Mouse (Mus musculus) stomach, postnatal 0 days (tissue): ENCODE data around the gene Sycn. TPM values are rescaled to one million over a fixed set of nuclear protein-coding genes. Genes with fewer than 3 reads are reported as not detected.

Experiments used
- ATAC-seq: fragments of 200-750 bp; cut with Nextera tagmentation; 2 replicates; pipeline ENCODE4 v1.8.0; 2017; ENCODE audit not compliant: low FRiP score, low TSS enrichment
- DNase-seq: peaks from one replicate; pipeline ENCODE4 v3.0.0-alpha.2; 2016; ENCODE audit warnings: low spot score
- H3K27ac ChIP-seq: fragments of 300-500 bp; sonication (generic); replicated peaks from 2 replicates; pipeline ENCODE4 v1.5.1; 2014; ENCODE audit warnings: mild to moderate bottlenecking, control low read depth
- H3K27me3 ChIP-seq: fragments of 300-500 bp; sonication (generic); 2 replicates; pipeline ENCODE4 v1.6.1; 2014; ENCODE audit warnings: low read length; ENCODE audit not compliant: control insufficient read depth, insufficient read depth
- H3K36me3 ChIP-seq: fragments of 300-500 bp; sonication (generic); 2 replicates; pipeline ENCODE4 v1.6.1; 2014; ENCODE audit warnings: low read length, mixed read lengths; ENCODE audit not compliant: control insufficient read depth, insufficient read depth
- H3K4me1 ChIP-seq: fragments of 300-500 bp; sonication (generic); replicated peaks from 2 replicates; pipeline ENCODE4 v1.6.1; 2014; ENCODE audit warnings: antibody characterized with exemption; ENCODE audit not compliant: control insufficient read depth, insufficient read depth
- H3K4me2 ChIP-seq: fragments of 300-500 bp; sonication (generic); replicated peaks from 2 replicates; pipeline ENCODE4 v1.6.1; 2014; ENCODE audit warnings: low read depth, mild to moderate bottlenecking, control low read depth, moderate library complexity
- H3K4me3 ChIP-seq: fragments of 300-500 bp; sonication (generic); 2 replicates; pipeline ENCODE4 v1.5.1; 2014; ENCODE audit warnings: low read depth, low read length, control low read depth
- H3K9ac ChIP-seq: fragments of 300-500 bp; sonication (generic); 2 replicates; pipeline ENCODE4 v1.6.1; 2014; ENCODE audit warnings: mild to moderate bottlenecking, low read length, control low read depth, mixed read lengths
- H3K9me3 ChIP-seq: fragments of 300-500 bp; sonication (generic); 2 replicates; pipeline ENCODE4 v1.6.1; 2016; ENCODE audit warnings: low read length; ENCODE audit not compliant: control insufficient read depth
- CTCF ChIP-seq: IDR thresholded peaks from 2 replicates; pipeline ENCODE4 v1.5.1; 2016; ENCODE audit warnings: antibody characterized with exemption, low read depth, mild to moderate bottlenecking, moderate library complexity
- EP300 ChIP-seq: optimal IDR thresholded peaks from 2 replicates; pipeline ENCODE3; 2016; ENCODE audit warnings: antibody characterized with exemption
- WGBS: fragments of 180-500 bp; shearing (Covaris S2); extraction: QIAGEN DNeasy Blood & Tissue Kit; methylation state at CpG from one replicate; pipeline ENCODE4 v1.1.7; 2014; 5-methylcytosine and 5-hydroxymethylcytosine counted together
- microRNA-seq: library from miRNA; unstranded; fragments of <30 nt; microRNA quantifications from one replicate; pipeline ENCODE4, GENCODE M21; 2016
- polyA plus RNA-seq: library from polyadenylated mRNA; unstranded; fragments of >200 nt; fragmentation: Nextera tagmentation; extraction: Ambion mirVana; gene quantifications from 2 replicates; pipeline ENCODE4 v1.2.1, GENCODE M21; 2015

Gene Sycn
- polyA plus RNA-seq, 1 experiment from 2014 or later, result 87.6 TPM

DNA sequence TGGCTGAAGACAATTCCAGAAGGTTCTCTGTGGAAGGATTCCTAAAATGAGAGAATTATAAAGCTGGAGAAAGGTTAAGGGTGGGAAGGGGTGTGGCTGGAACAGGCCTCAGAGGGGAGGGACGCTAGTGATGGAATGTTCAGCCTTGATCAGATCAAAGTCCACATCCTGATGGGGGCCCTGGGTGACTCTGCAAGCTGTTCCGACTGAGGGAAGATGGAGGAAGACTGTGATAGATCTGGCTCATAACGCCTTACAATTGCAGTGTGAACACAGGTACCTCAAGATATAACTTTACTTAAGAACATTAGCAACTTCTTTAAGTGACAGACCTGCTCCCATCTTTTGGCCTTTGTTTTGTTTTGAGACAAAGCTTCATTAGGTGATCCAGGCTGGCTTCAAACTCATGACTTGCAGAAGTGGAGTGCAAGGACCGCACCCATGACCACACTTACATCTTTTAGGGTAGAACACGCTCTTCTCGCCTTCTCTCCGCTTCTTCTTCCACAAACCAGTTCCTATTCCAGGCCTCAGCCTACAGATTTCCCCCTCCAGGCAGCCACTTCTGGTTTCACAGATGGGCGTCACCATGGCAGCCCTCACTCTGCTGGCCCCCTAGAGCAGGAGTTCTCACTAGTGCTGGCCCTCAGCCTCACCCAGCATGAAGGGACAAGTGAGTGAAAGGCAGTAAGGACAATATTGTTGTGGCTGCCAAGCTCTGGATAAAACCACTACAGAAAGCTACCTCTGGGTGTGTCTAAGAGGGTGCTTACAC is 43.1 kb downstream of the Sycn start:
- Histone ChIP-seq H3K27ac (peak overlapping the region; percentile 82), H3K27me3 (no peaks in the 10 kb centered on the region), H3K9me3 (no peaks in the 10 kb centered on the region), H3K9ac (no peak overlapping the region), H3K4me2 (no peak overlapping the region; the same call in 1 of the 2 replicates), H3K36me3 (no peaks in the 10 kb centered on the region), H3K4me3 (no peak overlapping the region), H3K4me1 (peaks cover 22% of the 10 kb centered on the region)
- peak; percentile 66 for DNase-seq
- TF ChIP-seq CTCF, result no peak
- TF ChIP-seq EP300, result no peak
- WGBS, result 54% methylated on average over 8 of the region's 8 CpGs
- ATAC-seq, result peak; percentile 62

DNA sequence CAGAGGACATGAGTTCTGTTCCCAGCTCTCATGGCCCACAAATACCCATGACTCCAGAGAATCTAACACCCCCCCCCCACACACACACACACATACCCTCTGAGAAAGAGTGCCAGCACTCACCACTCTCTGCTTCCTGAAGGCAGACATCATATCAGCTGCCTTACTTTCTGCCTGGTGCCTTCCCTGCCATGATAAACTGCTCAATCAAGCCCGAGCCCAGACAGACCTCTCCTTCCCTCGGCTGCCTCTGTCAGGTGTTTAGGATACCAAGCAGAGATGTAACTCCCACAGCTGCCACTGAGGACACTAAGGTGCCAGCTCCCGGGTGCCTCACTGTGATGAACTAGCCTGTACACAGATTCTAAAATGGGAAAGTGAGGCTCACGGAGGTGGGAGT is 43.8 kb downstream of the Sycn start:
- Histone ChIP-seq H3K4me1 (peaks cover 22% of the 10 kb centered on the region), H3K9ac (peak overlapping the region; percentile 27; the same call in 1 of the 2 replicates)

DNA sequence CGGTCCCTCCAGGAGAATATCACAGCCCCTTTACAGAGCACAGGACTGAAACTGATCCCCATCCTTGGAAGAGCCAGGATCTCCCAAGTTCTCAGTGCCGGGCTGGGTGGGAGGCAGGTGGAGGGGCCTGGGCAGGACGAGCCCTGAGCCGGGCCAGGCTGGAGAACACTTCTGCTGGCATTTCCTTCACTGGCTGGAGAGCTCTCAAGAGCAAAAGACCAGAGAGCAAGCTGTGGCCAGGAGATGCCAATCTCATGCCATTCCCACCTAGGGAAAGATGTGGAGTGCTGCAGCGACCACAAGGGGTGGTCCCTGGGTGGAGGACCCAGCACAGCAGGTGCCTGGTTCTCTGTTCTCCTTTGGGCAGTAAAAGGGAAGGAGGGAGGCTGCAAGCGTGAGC is 44.3 kb downstream of the Sycn start:
- no peak overlapping the region for H3K4me2 ChIP-seq
- peak overlapping the region; percentile 27; the same call in 1 of the 2 replicates for H3K9ac ChIP-seq
- no peaks in the 10 kb centered on the region for H3K36me3 ChIP-seq
- no peak overlapping the region for H3K4me3 ChIP-seq
- ATAC-seq (no peak), DNase-seq (no peak)
- H3K27me3 ChIP-seq, result no peaks in the 10 kb centered on the region
- WGBS, result 66% methylated on average over 6 of the region's 6 CpGs
- H3K27ac ChIP-seq, result peak overlapping the region; percentile 82
- peaks cover 22% of the 10 kb centered on the region for H3K4me1 ChIP-seq
- TF ChIP-seq EP300 (no peak), CTCF (no peak)
- no peaks in the 10 kb centered on the region for H3K9me3 ChIP-seq

More for the DNA sequence above, 43.8 kb downstream of the Sycn start:
- 59% methylated on average over 4 of the region's 4 CpGs for WGBS
- no peaks in the 10 kb centered on the region for H3K9me3 ChIP-seq
- H3K4me2 ChIP-seq, result no peak overlapping the region
- DNase-seq, result no peak
- TF ChIP-seq EP300 (no peak), CTCF (no peak)
- no peaks in the 10 kb centered on the region for H3K27me3 ChIP-seq
- peak overlapping the region; percentile 82 for H3K27ac ChIP-seq
- H3K4me3 ChIP-seq, result no peak overlapping the region
- H3K36me3 ChIP-seq, result no peaks in the 10 kb centered on the region
- ATAC-seq, result no peak

DNA sequence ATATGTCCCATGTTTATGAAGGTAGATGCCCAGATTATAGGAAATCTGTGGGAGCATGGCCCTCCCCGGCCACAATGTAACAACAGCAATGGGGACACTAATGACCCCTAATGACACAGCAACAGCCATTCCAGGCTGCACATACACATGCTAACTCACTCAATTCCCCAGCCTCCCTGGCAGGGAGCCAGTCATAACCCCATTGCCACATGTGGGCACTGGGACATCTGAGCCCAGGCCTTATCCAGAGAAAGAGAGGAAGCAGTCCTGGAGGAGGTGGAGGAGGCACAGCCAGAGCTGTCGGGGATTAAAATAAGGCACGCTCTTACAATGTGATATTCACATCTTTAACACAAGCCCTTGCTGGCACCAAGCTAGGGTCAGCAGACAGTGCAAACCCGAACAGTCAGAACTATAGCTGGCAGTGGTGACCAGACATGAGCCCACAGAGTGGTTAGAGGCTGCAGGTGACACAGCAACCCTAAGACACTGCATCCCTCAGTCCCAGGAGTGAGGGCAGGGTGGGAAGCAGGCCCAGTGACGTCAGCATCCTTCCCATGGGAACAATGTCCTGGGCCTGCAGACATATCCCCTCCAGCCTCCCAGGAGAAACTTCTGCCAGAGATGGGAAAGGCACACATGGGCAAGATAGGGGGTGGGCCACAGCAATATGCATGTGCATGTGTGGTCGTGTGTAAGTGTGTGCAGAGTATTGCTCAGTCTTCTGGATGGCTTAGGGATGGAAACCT is 46.2 kb downstream of the Sycn start:
- Histone ChIP-seq H3K9me3 (no peaks in the 10 kb centered on the region), H3K4me2 (no peak overlapping the region), H3K27ac (0 out of 2 replicates have a peak overlapping the region, but pooled peaks have one; percentile 30), H3K4me3 (no peak overlapping the region), H3K36me3 (no peaks in the 10 kb centered on the region), H3K4me1 (peaks cover 19% of the 10 kb centered on the region), H3K9ac (peak overlapping the region; percentile 23; the same call in 1 of the 2 replicates), H3K27me3 (no peaks in the 10 kb centered on the region)
- DNase-seq (no peak), ATAC-seq (0 out of 2 replicates have a peak, but pooled peaks have one; percentile 4)
- 54% methylated on average over 6 of the region's 6 CpGs for WGBS
- TF ChIP-seq CTCF (no peak), EP300 (no peak)

DNA sequence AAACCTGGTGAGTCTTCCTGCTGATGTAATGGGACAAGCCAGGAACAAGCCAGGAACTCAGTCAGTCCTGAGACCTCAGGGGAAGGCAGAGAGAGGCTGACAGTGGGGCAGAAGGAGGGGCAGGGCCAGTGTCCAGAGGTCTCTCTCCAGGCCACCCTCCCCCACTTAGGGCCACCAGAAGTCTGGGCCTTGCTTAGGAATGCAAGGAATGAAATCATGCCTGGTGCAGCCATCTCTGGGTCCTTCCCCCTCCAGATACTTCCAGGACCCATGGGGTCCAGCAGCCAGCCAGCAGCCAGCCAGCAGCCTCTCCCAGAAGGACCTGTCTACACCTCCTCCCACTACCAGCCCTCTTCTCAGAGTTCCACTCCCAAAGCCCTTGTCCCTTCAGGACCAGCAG is 47.0 kb downstream of the Sycn start:
- Histone ChIP-seq H3K4me1 (peaks cover 18% of the 10 kb centered on the region), H3K4me2 (no peak overlapping the region), H3K4me3 (no peak overlapping the region), H3K27me3 (no peaks in the 10 kb centered on the region), H3K9ac (peak overlapping the region; percentile 31), H3K27ac (no peak overlapping the region; the same call in 1 of the 2 replicates), H3K36me3 (no peaks in the 10 kb centered on the region), H3K9me3 (no peaks in the 10 kb centered on the region)
- no peak for TF ChIP-seq CTCF
- TF ChIP-seq EP300, result no peak
- no peak for DNase-seq
- no peak for ATAC-seq

Small RNA genes within 50 kb of the gene (microRNA-seq; reads per million reads assigned to microRNA genes)
- not detected for gene Mir7049

Other genes with a start within 250 kb of the Sycn start
- 0.22 and 0.33 TPM in 2 replicates for gene Selenov, start 249.7 kb upstream of the Sycn start, polyA plus RNA-seq
- gene Dll3, start 238.6 kb upstream of the Sycn start, polyA plus RNA-seq, result 0.92 and 0.96 TPM in 2 replicates
- 69.4 and 69.6 TPM in 2 replicates for gene Timm50, start 228.8 kb upstream of the Sycn start, polyA plus RNA-seq
- 31.5 and 35.7 TPM in 2 replicates for gene Supt5, start 202.1 kb upstream of the Sycn start, polyA plus RNA-seq
- 880 and 955 TPM in 2 replicates for gene Rps16, start 190.2 kb upstream of the Sycn start, polyA plus RNA-seq
- gene Plekhg2, start 168.3 kb upstream of the Sycn start, polyA plus RNA-seq, result 13.4 and 15.1 TPM in 2 replicates
- 29.1 and 29.4 TPM in 2 replicates for gene Zfp36, start 160.6 kb upstream of the Sycn start, polyA plus RNA-seq
- 27.5 and 28.3 TPM in 2 replicates for gene Med29, start 148.2 kb upstream of the Sycn start, polyA plus RNA-seq
- gene Paf1, start 147.9 kb upstream of the Sycn start, polyA plus RNA-seq, result 35.9 and 38.6 TPM in 2 replicates
- 18.9 and 23.1 TPM in 2 replicates for gene Gmfg, start 103.4 kb upstream of the Sycn start, polyA plus RNA-seq
- gene Lrfn1, start 88.9 kb upstream of the Sycn start, polyA plus RNA-seq, result 0.96 and 1.3 TPM in 2 replicates
- gene Ifnl2, start 30.4 kb upstream of the Sycn start, polyA plus RNA-seq, result not detected in 2 replicates
- not detected in 2 replicates for gene Ifnl3, start 18.0 kb upstream of the Sycn start, polyA plus RNA-seq
- 20.1 and 27.2 TPM in 2 replicates for gene Nccrp1, start 6.4 kb downstream of the Sycn start, polyA plus RNA-seq
- gene Samd4b, start 57.3 kb downstream of the Sycn start, polyA plus RNA-seq, result 9.8 and 12.0 TPM in 2 replicates
- gene Pak4, start 57.3 kb downstream of the Sycn start, polyA plus RNA-seq, result 33.9 and 34.1 TPM in 2 replicates
- 10.9 and 12.4 TPM in 2 replicates for gene Acp7, start 90.4 kb downstream of the Sycn start, polyA plus RNA-seq
- gene Fbxo27, start 152.0 kb downstream of the Sycn start, polyA plus RNA-seq, result 1.7 and 2.4 TPM in 2 replicates
- gene Fbxo17, start 175.9 kb downstream of the Sycn start, polyA plus RNA-seq, result 5.6 and 6.1 TPM in 2 replicates
- 113 and 118 TPM in 2 replicates for gene Mrps12, start 200.9 kb downstream of the Sycn start, polyA plus RNA-seq
- gene Sars2, start 201.1 kb downstream of the Sycn start, polyA plus RNA-seq, result 11.4 and 12.3 TPM in 2 replicates
- gene Ccer2, start 215.3 kb downstream of the Sycn start, polyA plus RNA-seq, result not detected in 2 replicates
- 35.3 and 39.3 TPM in 2 replicates for gene Sirt2, start 225.8 kb downstream of the Sycn start, polyA plus RNA-seq
- 31.2 and 33.0 TPM in 2 replicates for gene Nfkbib, start 226.6 kb downstream of the Sycn start, polyA plus RNA-seq
- gene Rinl, start 248.1 kb downstream of the Sycn start, polyA plus RNA-seq, result 2.1 and 2.6 TPM in 2 replicates